Mouse (Mus musculus): ENCODE results near the gene Nqo1.

Gene Nqo1

GRCm38 (mm10) chr8:107404057-107404456, 1.1 kb upstream of the Nqo1 start:
- no peak for DNase-seq (ENCODE audit: low spot score)

- peak; percentile 71 for DNase-seq (ENCODE audit: low spot score)
Observed at GRCm38 (mm10) chr8:107401866-107402265, 1.1 kb downstream of the Nqo1 start.

GRCm38 (mm10) chr8:107399495-107399894, 3.5 kb downstream of the Nqo1 start:
- no peak for DNase-seq (ENCODE audit: low spot score)

- no peak for DNase-seq (ENCODE audit: low spot score)
Observed at GRCm38 (mm10) chr8:107397665-107398064, 5.3 kb downstream of the Nqo1 start.

GRCm38 (mm10) chr8:107396106-107396670, 6.8 kb downstream of the Nqo1 start:
- peak; percentile 86 for DNase-seq (ENCODE audit: low spot score)

- DNase-seq (ENCODE audit: low spot score): no peak
Observed at GRCm38 (mm10) chr8:107395397-107395796, 7.6 kb downstream of the Nqo1 start.

GRCm38 (mm10) chr8:107391136-107391516, 11.9 kb downstream of the Nqo1 start:
- no peak for DNase-seq (ENCODE audit: low spot score)

GRCm38 (mm10) chr8:107390476-107391135, 12.4 kb downstream of the Nqo1 start:
- no peak for DNase-seq (ENCODE audit: low spot score)

GRCm38 (mm10) chr8:107389557-107389956, 13.4 kb downstream of the Nqo1 start:
- DNase-seq (ENCODE audit: low spot score): peak; percentile 90

- DNase-seq (ENCODE audit: low spot score): peak; percentile 86
Observed at GRCm38 (mm10) chr8:107387861-107388260, 15.1 kb downstream of the Nqo1 start.

GRCm38 (mm10) chr8:107386642-107387041, 16.4 kb downstream of the Nqo1 start:
- peak; percentile 90 for DNase-seq (ENCODE audit: low spot score)

GRCm38 (mm10) chr8:107386171-107386570, 16.8 kb downstream of the Nqo1 start:
- peak; percentile 95 for DNase-seq (ENCODE audit: low spot score)

GRCm38 (mm10) chr8:107385063-107385462, 17.9 kb downstream of the Nqo1 start:
- DNase-seq (ENCODE audit: low spot score): peak; percentile 62

GRCm38 (mm10) chr8:107384651-107385050, 18.4 kb downstream of the Nqo1 start:
- no peak for DNase-seq (ENCODE audit: low spot score)

GRCm38 (mm10) chr8:107382898-107383297, 20.1 kb downstream of the Nqo1 start:
- no peak for DNase-seq (ENCODE audit: low spot score)

GRCm38 (mm10) chr8:107381666-107382065, 21.3 kb downstream of the Nqo1 start:
- no peak for DNase-seq (ENCODE audit: low spot score)

GRCm38 (mm10) chr8:107380734-107381133, 22.3 kb downstream of the Nqo1 start:
- DNase-seq (ENCODE audit: low spot score): no peak

- DNase-seq (ENCODE audit: low spot score): no peak
Observed at GRCm38 (mm10) chr8:107377346-107377745, 25.7 kb downstream of the Nqo1 start.

GRCm38 (mm10) chr8:107370311-107370710, 32.7 kb downstream of the Nqo1 start:
- peak; percentile 94 for DNase-seq (ENCODE audit: low spot score)
